Mouse (Mus musculus) brain, embryonic 14.5 days (tissue): ENCODE measurements at regions not wholly inside any gene's neighbourhood (a gene's known extent, or its start where the extent isn't known, plus 50 kb on each side); places are given as distances from the start of the nearest gene placed in this dataset.

Source experiments
- CTCF ChIP-seq: fragments of 200-500 bp; IDR thresholded peaks from 2 replicates; pipeline ENCODE4 v1.5.1; 2012; ENCODE audit warnings: inconsistent platforms, mild to moderate bottlenecking, moderate library complexity, borderline replicate concordance; ENCODE audit not compliant: insufficient read depth, insufficient read length; ENCODE audit errors: extremely low read depth
- POLR2A ChIP-seq: fragments of 200-500 bp; IDR thresholded peaks from 2 replicates; pipeline ENCODE4 v1.6.1; 2012; ENCODE audit warnings: mild to moderate bottlenecking, inconsistent platforms, borderline replicate concordance; ENCODE audit not compliant: poor library complexity, insufficient read depth, insufficient read length, severe bottlenecking; ENCODE audit errors: extremely low read depth

DNA sequence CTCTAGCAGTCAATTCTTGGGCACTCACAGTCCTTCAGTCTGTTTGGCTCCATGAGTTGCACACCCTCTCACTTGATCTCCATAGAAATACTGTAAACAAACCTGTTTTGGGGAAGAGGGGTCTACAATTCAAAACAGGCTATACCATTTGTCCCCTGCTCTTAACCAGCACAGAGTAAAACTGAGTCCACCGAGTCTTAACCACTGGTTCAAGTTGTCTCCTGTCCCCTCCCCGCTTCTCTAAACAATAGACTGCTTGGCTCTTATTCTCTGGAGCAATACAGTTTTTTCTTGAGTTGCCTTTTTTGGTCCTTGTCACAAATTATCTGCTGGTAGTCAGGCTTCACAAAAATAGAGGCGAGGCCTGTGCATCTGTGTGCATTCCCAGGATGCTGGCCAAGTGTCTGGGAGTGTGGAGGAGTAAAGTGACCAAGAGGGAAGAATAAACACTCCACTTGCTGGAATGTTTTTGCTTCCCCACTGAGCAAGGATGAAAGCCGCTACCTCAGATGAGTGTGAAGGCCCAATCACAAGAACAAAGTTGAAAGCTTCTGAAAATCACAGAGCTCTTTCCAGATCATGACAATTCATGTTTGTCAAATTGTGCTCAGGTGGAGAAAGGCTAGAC is 695.3 kb downstream of the Cypt12 start:
- no peak for TF ChIP-seq POLR2A
- TF ChIP-seq CTCF, result no peak
